Mouse (Mus musculus) cerebellum, postnatal 4 days (tissue): Measurements from ENCODE around the gene Yif1b.
"Not testable (repeated sequence)": the region's sequence is repeated elsewhere in the genome, so short reads cannot be mapped to it uniquely, and the experiment has no call there.

Experiments used
- DNase-seq, 2 experiments: peaks; one replicate each; pipeline ENCODE4 v3.0.0; 2022; ENCODE audit warnings: low spot score in 2 of 2, mixed read lengths in 1 of 2

Yif1b gene

DNA sequence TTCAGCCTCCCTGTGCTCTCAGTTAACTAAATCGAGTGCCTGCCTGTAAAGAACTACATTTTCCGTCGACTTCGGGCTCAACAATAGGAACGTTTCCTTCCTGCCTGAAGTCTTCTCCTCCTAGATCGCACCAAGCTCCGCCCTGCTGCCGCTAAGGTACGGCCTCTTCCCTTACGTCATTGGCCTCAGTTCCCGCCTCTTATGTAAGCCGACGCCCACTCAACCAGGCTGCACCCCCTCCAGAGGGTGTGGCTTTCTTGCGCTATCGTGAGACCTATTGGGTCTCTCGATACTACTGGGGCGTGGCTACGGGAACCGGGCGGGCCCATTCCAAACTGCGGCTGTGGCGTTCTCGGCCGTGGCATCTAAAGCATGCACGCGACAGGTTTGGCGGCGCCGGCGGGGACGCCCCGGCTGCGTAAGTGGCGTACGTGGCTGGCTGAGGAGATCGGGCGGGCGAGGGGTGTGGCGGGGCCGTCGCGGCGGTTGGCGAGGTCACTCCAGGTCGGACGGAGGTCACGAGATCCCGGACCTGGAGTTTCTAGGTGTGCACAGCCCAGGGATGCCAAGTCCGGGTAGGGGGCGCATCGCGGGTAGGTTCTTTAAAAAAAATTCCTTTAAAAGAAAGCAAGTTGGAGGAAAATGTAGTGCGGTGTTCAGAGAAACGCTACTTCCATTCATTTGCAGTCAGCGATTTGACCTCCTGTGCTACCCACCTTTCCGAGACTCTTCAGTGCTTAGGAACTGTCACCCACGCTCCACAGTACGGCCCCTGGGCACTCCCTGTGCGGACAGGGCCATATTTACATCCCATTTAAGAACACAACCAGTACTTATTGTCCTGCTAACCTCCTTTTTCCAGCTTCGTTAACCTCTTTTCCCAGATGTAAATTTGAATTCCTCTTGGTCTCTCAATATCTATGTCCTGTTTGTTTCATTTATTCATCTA, at the start of gene Yif1b:
Yif1b (plus strand) TSS at position 311 of the 949 bp plus-strand sequence.
- peak; percentile 93 to 95 for DNase-seq

DNA sequence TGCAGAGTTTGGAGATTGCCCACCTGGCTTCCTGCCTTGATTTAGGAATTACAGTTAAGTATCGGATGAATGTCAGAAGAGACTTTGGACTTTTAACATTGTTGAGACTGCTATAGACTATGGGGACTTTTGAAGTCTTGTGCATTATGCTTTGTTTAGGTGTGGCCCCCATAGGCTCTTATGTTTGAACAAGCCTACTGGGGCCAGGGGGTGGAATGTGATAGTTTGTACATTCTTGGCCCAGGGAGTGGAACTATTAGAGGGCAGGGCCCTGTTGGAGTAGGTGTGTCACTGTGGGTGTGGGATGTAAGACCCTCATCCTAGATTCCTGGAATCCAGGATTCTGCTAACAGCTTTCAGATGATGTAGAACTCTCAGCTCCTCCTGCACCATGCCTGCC, 43.9 kb upstream of the Yif1b start:
- DNase-seq: not testable (repeated sequence)

GRCm38 (mm10) chr7:29202577-29202976, 35.6 kb upstream of the Yif1b start:
- DNase-seq: no peak

GRCm38 (mm10) chr7:29211013-29211412, 27.1 kb upstream of the Yif1b start:
- not testable (repeated sequence) for DNase-seq

- DNase-seq: peak in 1 of 2 experiments; percentile 49
Measured at GRCm38 (mm10) chr7:29211415-29212198, 26.5 kb upstream of the Yif1b start.

DNA sequence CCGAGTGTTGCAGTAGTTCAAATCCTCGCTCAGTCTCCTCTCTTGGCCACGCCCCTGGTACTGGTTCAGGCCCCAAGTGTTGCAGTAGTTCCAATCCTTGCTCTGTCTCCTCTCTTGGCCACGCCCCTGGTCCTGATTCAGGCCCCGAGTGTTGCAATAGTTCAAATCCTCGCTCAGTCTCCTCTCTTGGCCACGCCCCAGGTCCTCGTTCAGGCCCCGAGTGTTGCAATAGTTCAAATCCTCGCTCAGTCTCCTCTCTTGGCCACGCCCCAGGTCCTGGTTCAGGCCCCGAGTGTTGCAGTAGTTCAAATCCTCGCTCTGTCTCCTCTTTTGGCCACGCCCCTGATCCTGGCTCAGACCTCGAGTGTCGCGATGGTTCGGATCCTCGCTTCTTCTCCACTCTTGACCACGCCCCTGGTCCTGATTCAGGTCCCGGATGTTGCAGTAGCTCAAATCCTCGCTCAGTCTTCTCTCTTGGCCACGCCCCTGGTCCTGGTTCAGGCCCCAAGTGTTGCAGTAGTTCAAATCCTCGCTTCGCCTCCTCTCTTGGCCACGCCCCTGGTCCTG, 25.8 kb upstream of the Yif1b start:
- peak in 1 of 2 experiments; percentile 4 for DNase-seq

DNA sequence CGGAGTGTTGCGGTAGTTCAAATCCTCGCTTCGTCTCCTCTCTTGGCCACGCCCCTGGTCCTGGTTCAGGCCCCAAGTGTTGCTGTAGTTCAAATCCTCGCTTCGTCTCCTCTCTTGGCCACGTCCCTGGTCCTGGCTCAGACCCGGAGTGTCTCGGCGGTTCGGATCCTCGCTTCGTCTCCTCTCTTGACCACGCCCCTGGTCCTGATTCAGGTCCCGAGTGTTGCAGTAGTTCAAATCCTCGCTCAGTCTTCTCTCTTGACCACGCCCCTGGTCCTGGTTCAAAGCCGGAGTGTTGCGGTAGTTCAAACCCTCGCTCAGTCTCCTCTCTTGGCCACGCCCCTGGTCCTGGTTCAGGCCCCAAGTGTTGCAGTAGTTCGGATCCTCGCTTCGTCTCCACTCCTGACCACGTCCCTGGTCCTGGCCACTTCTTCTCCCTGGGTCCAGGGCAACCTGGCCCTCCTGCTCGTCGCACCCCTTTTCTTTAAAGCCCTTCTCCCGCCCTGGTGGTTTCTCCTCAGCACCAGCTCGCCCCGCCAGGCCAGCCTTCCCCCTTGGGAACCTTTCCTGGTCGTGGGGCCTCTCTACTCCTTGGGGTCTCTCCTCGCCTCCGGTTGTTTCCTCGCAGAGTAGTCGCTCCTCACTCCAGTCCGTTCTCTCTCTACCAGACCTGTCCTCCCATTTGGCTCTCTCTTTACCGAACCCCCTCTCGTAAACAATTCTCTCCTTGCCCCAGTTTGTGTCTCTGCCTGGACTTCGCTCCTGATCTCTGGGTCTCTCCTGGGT, 25.2 kb upstream of the Yif1b start:
- not testable (repeated sequence) for DNase-seq

DNA sequence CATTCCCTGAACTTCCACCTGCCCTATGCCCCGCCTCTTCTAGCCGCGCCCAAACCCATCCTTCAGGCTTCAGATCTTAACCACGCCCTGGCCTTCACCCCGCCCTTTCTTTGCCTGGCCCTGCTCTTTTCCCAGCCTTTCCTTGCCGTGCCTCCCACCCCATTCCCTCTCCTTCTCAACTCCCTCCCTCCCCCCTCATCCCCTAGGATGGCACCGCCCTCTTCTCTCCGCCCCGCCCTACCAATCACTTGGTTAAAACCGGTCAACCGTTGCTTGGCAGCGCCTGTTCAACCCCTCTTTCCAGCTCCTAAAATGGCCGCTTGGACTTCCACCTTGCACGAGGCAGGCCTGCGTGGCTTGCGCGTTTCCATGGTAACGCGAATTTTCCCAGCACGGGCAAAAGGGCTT, 24.4 kb upstream of the Yif1b start, which contains the start of gene Catsperg1:
Catsperg1 (minus strand) TSS at position 361 of the 408 bp plus-strand sequence.
- peak in 1 of 2 experiments; percentile 51 for DNase-seq

DNA sequence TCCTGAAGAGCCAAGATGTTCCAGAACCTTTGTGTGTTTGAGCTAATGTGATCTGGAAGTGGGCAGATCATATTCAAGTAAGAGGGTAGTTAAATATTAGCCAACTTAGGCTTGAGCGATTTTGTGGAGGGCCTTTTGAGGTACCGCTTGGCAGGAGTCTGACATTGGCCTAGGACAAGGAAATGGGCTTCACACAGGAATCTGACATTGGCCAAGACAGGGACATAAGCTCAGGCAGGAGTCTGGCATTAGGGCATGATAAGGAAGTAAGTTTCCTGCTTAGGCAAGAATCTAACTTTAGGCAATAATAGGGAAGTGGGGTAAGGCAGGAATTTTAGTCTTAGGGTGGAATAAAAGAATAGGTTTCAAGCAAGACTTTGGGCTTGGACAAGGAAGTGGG, 23.9 kb upstream of the Yif1b start:
- no peak for DNase-seq

- DNase-seq: peak in 1 of 2 experiments; percentile 5
Measured at GRCm38 (mm10) chr7:29214846-29215245, 23.3 kb upstream of the Yif1b start.

GRCm38 (mm10) chr7:29224756-29225394, 13.3 kb upstream of the Yif1b start:
- DNase-seq: no peak

GRCm38 (mm10) chr7:29225520-29225919, 12.6 kb upstream of the Yif1b start:
- no peak for DNase-seq

DNA sequence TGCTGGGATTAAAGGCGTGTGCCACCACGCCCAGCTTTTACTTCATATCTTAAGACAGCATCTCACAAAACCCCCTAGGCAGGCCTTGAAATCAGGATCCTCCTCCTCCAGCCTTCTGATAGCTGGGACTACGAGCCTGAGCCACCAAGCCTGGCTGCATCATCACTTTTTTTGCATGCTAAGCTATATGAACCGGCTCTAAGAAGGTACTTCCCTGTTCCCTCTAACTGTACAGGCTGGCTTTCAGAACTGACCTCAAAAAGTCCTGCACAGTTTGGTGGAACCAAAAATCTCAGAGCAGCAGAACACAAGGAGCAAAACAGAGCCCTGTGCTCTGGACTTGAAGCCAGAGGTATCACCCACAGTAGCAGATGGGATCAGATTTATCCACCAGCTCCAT, 9.9 kb upstream of the Yif1b start:
- DNase-seq: no peak

GRCm38 (mm10) chr7:29230560-29230959, 7.6 kb upstream of the Yif1b start:
- no peak for DNase-seq

- DNase-seq: no peak
Measured at GRCm38 (mm10) chr7:29231517-29231916, 6.6 kb upstream of the Yif1b start.

DNA sequence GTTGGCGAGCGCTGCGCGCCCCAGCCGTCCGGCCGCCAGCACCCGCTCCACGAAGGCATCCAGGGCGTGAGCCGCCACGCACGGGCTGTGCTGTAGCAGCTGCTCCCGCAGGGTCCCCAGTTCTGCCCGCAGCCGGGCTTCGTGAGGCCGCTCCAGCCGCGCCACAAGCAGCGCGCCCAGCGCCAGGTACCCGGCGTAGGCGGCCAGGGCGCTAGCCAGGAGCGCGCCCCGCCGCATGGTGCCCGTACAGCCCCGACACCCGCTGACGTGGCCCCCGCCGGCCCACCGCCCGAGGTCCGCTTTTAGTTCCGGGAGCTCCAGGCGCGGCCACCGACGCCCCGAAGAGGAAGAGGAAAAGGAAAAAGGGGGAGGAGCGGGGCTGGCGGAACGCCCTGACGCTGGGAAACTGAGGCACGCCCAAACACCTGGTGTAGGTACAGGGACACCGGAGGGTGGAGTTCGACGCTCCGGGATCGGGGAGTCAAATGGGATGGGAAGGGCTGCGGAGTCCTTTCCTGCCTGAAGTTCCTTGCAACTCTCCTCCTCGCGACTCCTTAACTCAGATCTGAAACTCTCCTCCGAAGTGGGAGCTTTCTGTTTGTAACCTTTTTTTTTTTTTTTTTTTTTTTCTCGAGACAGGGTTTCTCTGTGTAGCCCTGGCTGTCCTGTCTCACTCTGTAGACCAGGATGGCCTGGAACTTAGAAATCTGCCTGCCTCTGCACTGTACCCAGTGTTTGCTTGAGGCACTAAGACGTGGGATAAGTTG, 5.7 kb upstream of the Yif1b start, which contains the start of gene Kcnk6:
Kcnk6 (minus strand) TSS at position 269 of the 767 bp plus-strand sequence.
- no peak for DNase-seq

DNA sequence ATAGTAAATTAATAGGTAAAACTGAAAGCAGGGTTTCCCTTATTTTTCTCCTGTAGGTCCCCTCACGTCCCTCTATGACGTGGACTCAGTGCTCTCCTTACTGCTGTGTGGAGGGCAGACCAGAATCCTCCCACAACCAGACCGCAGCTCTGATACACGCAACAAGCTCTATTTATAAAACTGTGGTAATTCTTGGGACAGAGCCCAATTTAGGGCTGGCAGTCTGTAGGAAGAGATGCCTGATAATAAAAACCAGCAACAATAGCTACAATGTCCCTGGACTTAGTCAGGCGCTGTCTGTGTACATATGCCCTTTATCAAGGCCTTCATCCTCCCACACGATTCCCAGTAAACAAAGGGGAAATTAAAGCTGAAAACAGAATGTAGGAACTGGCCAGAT, 4.4 kb upstream of the Yif1b start:
- no peak for DNase-seq

DNA sequence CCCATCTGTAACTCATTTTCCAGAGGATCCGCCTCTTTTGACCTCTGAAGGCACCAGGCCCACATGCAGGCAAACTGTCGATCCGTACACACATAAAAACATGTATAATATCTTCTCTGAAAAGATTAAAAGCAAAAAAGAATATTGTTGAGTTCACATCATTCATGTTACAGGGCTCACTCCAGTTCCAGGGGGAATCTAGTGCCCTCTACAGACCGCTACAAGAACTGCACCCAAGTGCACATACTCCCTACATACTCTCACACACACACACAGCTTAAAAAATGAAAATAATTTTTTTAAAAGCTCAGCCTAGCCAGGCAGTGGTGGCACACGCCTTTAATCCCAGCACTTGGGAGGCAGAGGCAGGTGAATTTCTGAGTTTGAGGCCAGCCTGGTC, 3.5 kb upstream of the Yif1b start:
- DNase-seq: no peak

GRCm38 (mm10) chr7:29236593-29236992, 1.5 kb upstream of the Yif1b start:
- DNase-seq: no peak

DNA sequence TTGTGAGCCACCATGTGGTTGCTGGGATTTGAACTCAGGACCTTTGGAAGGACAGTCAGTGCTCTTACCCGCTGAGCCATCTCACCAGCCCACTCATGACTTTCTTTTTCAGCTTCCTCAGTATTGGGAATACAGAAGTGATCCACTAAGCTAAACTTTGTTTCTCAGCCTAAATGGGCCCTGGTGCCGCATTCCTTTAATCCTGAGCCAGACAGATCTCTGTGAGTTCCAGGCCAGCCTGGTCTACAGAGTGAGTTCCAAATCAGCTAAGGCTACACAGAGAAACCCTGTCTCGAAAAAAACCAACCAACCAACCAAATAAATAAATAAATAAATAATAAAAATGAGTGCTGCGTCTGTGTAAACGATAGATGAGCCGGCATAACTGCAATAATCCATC, 533 bp upstream of the Yif1b start:
- DNase-seq: not testable (repeated sequence)
